ENCODE assay signal across 11 mouse cellular contexts in the genomic region with DNA sequence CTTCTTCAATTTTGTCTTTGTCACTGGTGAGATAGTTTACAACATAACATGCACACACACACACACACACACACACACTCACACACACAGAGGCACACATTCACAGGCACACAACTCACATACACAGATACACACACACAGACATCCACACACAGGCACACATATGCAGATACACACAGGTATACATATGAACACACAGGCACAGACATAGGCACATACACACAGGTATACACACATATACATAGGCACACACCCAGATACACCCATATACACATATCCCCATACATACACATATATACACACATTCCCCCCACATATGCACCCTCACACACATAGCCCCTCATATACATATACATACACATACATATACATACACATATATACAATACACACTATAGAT. TPM values are rescaled to one million over a fixed set of nuclear protein-coding genes. Genes with fewer than 3 reads are reported as not detected.
A peak's percentile ranks its signal among the peaks of the same experiment; 100 is the strongest.
DNase-seq lines count a peak whose midpoint lies in the region; ATAC-seq lines count a peak whose summit lies in the region.
"Had no signal": no experiment of that assay in that cellular context is flagged by ENCODE, and none has a peak within 500 bp of the region (broad histone marks: within the 10 kb centered on the region; RNA-seq: fewer than 3 reads in every experiment).

No protein-coding gene starts in this region.

- H3K9me3 ChIP-seq in kidney, embryonic 16.5 days (ENCODE audit: low read length): no peaks in the 10 kb centered on the region
- H3K9me3 ChIP-seq in intestine, embryonic 15.5 days: no peaks in the 10 kb centered on the region
- H3K9me3 ChIP-seq in neural tube, embryonic 13.5 days: no peaks in the 10 kb centered on the region
- H3K9me3 ChIP-seq: megakaryocyte, embryonic 14.5 days had no signal

- H3K4me1 ChIP-seq in kidney, embryonic 16.5 days (ENCODE audit: insufficient read depth, low read length): peaks cover 6% of the 10 kb centered on the region; the same call in 1 of the 2 replicates
- H3K4me1 ChIP-seq in intestine, embryonic 15.5 days (replicated peaks): no peaks in the 10 kb centered on the region
- H3K4me1 ChIP-seq in neural tube, embryonic 13.5 days (replicated peaks): peaks cover 5% of the 10 kb centered on the region

- H3K27ac ChIP-seq in kidney, embryonic 16.5 days (ENCODE audit: low read length): no peak overlapping the region
- no peak overlapping the region for H3K27ac ChIP-seq in intestine, embryonic 15.5 days
- H3K27ac ChIP-seq in neural tube, embryonic 13.5 days (replicated peaks): no peak overlapping the region

- H3K4me2 ChIP-seq in kidney, embryonic 16.5 days (replicated peaks; ENCODE audit: low read depth, low read length): no peak overlapping the region
- H3K4me2 ChIP-seq in intestine, embryonic 15.5 days (replicated peaks): no peak overlapping the region
- H3K4me2 ChIP-seq in neural tube, embryonic 13.5 days: no peak overlapping the region

- no peak overlapping the region for H3K4me3 ChIP-seq in kidney, embryonic 16.5 days (ENCODE audit: low read length)
- H3K4me3 ChIP-seq in intestine, embryonic 15.5 days (replicated peaks): no peak overlapping the region
- H3K4me3 ChIP-seq in neural tube, embryonic 13.5 days: no peak overlapping the region

- H3K36me3 ChIP-seq in kidney, embryonic 16.5 days (ENCODE audit: insufficient read depth, low read length): peaks cover 5% of the 10 kb centered on the region; the same call in 1 of the 2 replicates
- peaks cover 7% of the 10 kb centered on the region; the same call in 1 of the 2 replicates for H3K36me3 ChIP-seq in intestine, embryonic 15.5 days
- H3K36me3 ChIP-seq in neural tube, embryonic 13.5 days: no peaks in the 10 kb centered on the region

- H3K27me3 ChIP-seq in kidney, embryonic 16.5 days (ENCODE audit: insufficient read depth, low read length): no peaks in the 10 kb centered on the region
- no peaks in the 10 kb centered on the region for H3K27me3 ChIP-seq in intestine, embryonic 15.5 days (replicated peaks)
- H3K27me3 ChIP-seq in neural tube, embryonic 13.5 days: no peaks in the 10 kb centered on the region

- no peak for DNase-seq in kidney, adult 8-10 months
- no peak for DNase-seq in right cerebral cortex, adult 2 months (ENCODE audit: low spot score in 2 of 2)
- no peak for DNase-seq in adipocyte (ENCODE audit: low spot score)
- DNase-seq: heart, adult 11 months had no signal

- peak; percentile 55 for ATAC-seq in kidney, embryonic 16.5 days (ENCODE audit: low FRiP score, low TSS enrichment)
- 0 out of 2 replicates have a peak, but pooled peaks have one; percentile 43 for ATAC-seq in erythroblast, adult 5-6 weeks (replicated peaks; ENCODE audit: low FRiP score, poor library complexity, severe bottlenecking)
- peak; percentile 24 for ATAC-seq in intestine, embryonic 15.5 days
- ATAC-seq in neural tube, embryonic 13.5 days (ENCODE audit: low read depth): peak; percentile 49
- ATAC-seq in megakaryocyte-erythroid progenitor cell, adult 5-6 weeks (replicated peaks; ENCODE audit: low FRiP score, low TSS enrichment, poor library complexity, severe bottlenecking): no peak

- no peak overlapping the region for H3K9ac ChIP-seq in kidney, embryonic 16.5 days (replicated peaks; ENCODE audit: low read length)
- H3K9ac ChIP-seq in intestine, embryonic 15.5 days: no peak overlapping the region
- no peak overlapping the region for H3K9ac ChIP-seq in neural tube, embryonic 13.5 days

RNA-seq across cellular contexts. Expression of gene Gpx8, which starts 0.8 kb away (rescaled TPM):
- 146 and 150 TPM in 2 replicates for polyA plus RNA-seq in kidney, embryonic 16.5 days (2015; fragmentation: Nextera tagmentation; extraction: Ambion mirVana)
- not detected in 2 replicates for total RNA-seq in erythroblast, adult 5-6 weeks (2015; ENCODE audit: low replicate concordance)
- not detected in 2 replicates for total RNA-seq in erythroblast, adult 5-6 weeks (2017; ENCODE audit: low replicate concordance)
- 106 and 119 TPM in 2 replicates for polyA plus RNA-seq in intestine, embryonic 15.5 days (2015; fragmentation: Nextera tagmentation; extraction: Ambion mirVana)
- 81.0 and 94.9 TPM in 2 replicates for polyA plus RNA-seq in neural tube, embryonic 13.5 days (2015; fragmentation: Nextera tagmentation; extraction: Ambion mirVana)
- total RNA-seq in megakaryocyte-erythroid progenitor cell, adult 5-6 weeks (2014; fragmentation: Nextera tagmentation): not detected in 2 replicates
- total RNA-seq in megakaryocyte-erythroid progenitor cell, adult 5-6 weeks (2017): not detected in 2 replicates

RNA-seq across cellular contexts. Expression of gene Cdc20b, which starts 12.1 kb away (rescaled TPM):
- not detected in 2 replicates for polyA plus RNA-seq in kidney, embryonic 16.5 days (2015; fragmentation: Nextera tagmentation; extraction: Ambion mirVana)
- total RNA-seq in erythroblast, adult 5-6 weeks (2015; ENCODE audit: low replicate concordance): not detected in 2 replicates
- not detected in 2 replicates for total RNA-seq in erythroblast, adult 5-6 weeks (2017; ENCODE audit: low replicate concordance)
- not detected in 2 replicates for polyA plus RNA-seq in intestine, embryonic 15.5 days (2015; fragmentation: Nextera tagmentation; extraction: Ambion mirVana)
- not detected in 2 replicates for polyA plus RNA-seq in neural tube, embryonic 13.5 days (2015; fragmentation: Nextera tagmentation; extraction: Ambion mirVana)
- total RNA-seq in megakaryocyte-erythroid progenitor cell, adult 5-6 weeks (2014; fragmentation: Nextera tagmentation): not detected in 2 replicates
- total RNA-seq in megakaryocyte-erythroid progenitor cell, adult 5-6 weeks (2017): not detected in 2 replicates
- total RNA-seq: liver, adult 2 months had no signal
- polyA plus RNA-seq: liver, adult 2 months had no signal

RNA-seq across cellular contexts. Expression of gene Mcidas, which starts 53.4 kb away (rescaled TPM):
- polyA plus RNA-seq in kidney, embryonic 16.5 days (2015; fragmentation: Nextera tagmentation; extraction: Ambion mirVana): 0.34 TPM in 1 of 2 replicates, not detected in the other
- not detected in 2 replicates for total RNA-seq in erythroblast, adult 5-6 weeks (2015; ENCODE audit: low replicate concordance)
- total RNA-seq in erythroblast, adult 5-6 weeks (2017; ENCODE audit: low replicate concordance): not detected in 2 replicates
- polyA plus RNA-seq in intestine, embryonic 15.5 days (2015; fragmentation: Nextera tagmentation; extraction: Ambion mirVana): 0.09 TPM in 1 of 2 replicates, not detected in the other
- polyA plus RNA-seq in neural tube, embryonic 13.5 days (2015; fragmentation: Nextera tagmentation; extraction: Ambion mirVana): 0.10 and 0.12 TPM in 2 replicates
- total RNA-seq in megakaryocyte-erythroid progenitor cell, adult 5-6 weeks (2014; fragmentation: Nextera tagmentation): not detected in 2 replicates
- total RNA-seq in megakaryocyte-erythroid progenitor cell, adult 5-6 weeks (2017): not detected in 2 replicates
- total RNA-seq: liver, adult 2 months had no signal
- polyA plus RNA-seq: liver, adult 2 months had no signal

RNA-seq across cellular contexts. Expression of gene Gzma, which starts 53.8 kb away (rescaled TPM):
- 0.36 and 0.48 TPM in 2 replicates for polyA plus RNA-seq in kidney, embryonic 16.5 days (2015; fragmentation: Nextera tagmentation; extraction: Ambion mirVana)
- total RNA-seq in erythroblast, adult 5-6 weeks (2015; ENCODE audit: low replicate concordance): not detected in 2 replicates
- total RNA-seq in erythroblast, adult 5-6 weeks (2017; ENCODE audit: low replicate concordance): 1.1 TPM in 1 of 2 replicates, not detected in the other
- polyA plus RNA-seq in intestine, embryonic 15.5 days (2015; fragmentation: Nextera tagmentation; extraction: Ambion mirVana): 2.4 and 2.7 TPM in 2 replicates
- not detected in 2 replicates for polyA plus RNA-seq in neural tube, embryonic 13.5 days (2015; fragmentation: Nextera tagmentation; extraction: Ambion mirVana)
- 1.2 and 8.1 TPM in 2 replicates for total RNA-seq in megakaryocyte-erythroid progenitor cell, adult 5-6 weeks (2014; fragmentation: Nextera tagmentation)
- total RNA-seq in megakaryocyte-erythroid progenitor cell, adult 5-6 weeks (2017): 42.0 TPM in 1 of 2 replicates, not detected in the other

RNA-seq across cellular contexts. Expression of gene Ccno, which starts 59.4 kb away (rescaled TPM):
- polyA plus RNA-seq in kidney, embryonic 16.5 days (2015; fragmentation: Nextera tagmentation; extraction: Ambion mirVana): 0.51 and 0.57 TPM in 2 replicates
- 5.2 and 10.0 TPM in 2 replicates for total RNA-seq in erythroblast, adult 5-6 weeks (2015; ENCODE audit: low replicate concordance)
- 2.0 TPM in 2 replicates for total RNA-seq in erythroblast, adult 5-6 weeks (2017; ENCODE audit: low replicate concordance)
- 0.27 and 0.34 TPM in 2 replicates for polyA plus RNA-seq in intestine, embryonic 15.5 days (2015; fragmentation: Nextera tagmentation; extraction: Ambion mirVana)
- 0.25 TPM in 1 of 2 replicates, not detected in the other for polyA plus RNA-seq in neural tube, embryonic 13.5 days (2015; fragmentation: Nextera tagmentation; extraction: Ambion mirVana)
- not detected in 2 replicates for total RNA-seq in megakaryocyte-erythroid progenitor cell, adult 5-6 weeks (2014; fragmentation: Nextera tagmentation)
- 3.2 TPM in 1 of 2 replicates, not detected in the other for total RNA-seq in megakaryocyte-erythroid progenitor cell, adult 5-6 weeks (2017)
